Mouse (Mus musculus) right cerebral cortex, adult 18-20 months (tissue): ENCODE measurements around the gene Stap1.
A peak's percentile ranks its signal among the peaks of the same experiment; 100 is the strongest.

ENCODE experiments used
- DNase-seq: peaks from one replicate; pipeline ENCODE4 v3.0.0; 2022; ENCODE audit warnings: mixed read lengths

Stap1 gene

GRCm38 (mm10) chr5:86071538-86071937, at the start of gene Stap1:
Stap1 (plus strand) TSS chr5:86071746.
- no peak for DNase-seq

DNA sequence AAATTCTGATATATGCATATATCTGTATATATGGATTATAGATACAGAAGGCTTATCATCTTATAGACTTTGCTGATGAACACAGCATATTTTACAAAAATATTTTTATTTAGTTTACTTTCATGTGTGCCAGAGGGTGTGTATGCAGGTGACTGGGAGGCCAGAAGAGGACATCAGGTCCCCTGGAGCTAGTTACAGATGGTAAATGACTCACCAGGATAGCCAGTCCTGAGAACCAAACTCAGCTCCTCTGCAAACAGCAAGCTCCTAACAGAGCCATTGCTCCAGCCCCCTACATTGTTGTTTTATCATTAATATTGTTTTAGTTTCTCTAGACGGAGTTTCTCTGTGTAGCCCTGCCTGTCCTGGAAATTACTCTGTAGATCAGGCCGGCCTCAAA, 41.7 kb upstream of the Stap1 start:
- no peak for DNase-seq

- DNase-seq, result no peak
Observed at GRCm38 (mm10) chr5:86063501-86063900, 8.0 kb upstream of the Stap1 start.

GRCm38 (mm10) chr5:86065101-86065875, 6.3 kb upstream of the Stap1 start, which contains the start of gene Cenpc1:
Cenpc1 (minus strand) TSS chr5:86065583.
- peak; percentile 98 for DNase-seq

DNA sequence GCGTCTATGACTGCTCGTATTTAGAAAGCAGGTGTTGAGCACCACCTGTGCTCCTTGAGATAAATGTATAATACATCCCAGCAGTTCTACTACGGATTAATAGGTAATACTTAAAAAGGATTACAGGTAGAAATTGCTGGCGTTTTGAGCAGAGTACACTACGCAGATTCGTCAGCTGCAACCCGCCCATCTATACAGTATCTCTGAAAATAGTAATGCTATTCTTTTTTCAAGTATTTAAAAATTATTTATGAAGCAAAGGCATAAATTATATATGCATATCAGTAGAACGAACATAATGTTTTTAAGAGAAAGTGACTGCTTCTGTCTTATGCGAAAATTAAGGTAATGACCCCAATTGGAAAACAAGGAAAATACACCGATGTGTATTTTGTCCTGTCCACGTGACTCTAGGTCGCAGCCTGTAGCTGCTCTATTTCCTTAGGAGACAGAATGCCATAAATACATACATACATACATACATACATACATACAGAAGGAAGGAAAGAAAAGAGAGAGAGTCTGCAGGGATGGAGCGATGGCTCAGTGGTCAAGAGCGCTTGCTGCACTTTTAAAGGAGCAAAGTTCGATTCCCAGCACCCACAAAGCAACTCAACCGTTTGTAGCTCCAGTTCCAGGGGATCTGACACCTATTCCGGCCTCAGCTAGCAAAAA, 5.5 kb upstream of the Stap1 start:
- DNase-seq, result no peak

DNA sequence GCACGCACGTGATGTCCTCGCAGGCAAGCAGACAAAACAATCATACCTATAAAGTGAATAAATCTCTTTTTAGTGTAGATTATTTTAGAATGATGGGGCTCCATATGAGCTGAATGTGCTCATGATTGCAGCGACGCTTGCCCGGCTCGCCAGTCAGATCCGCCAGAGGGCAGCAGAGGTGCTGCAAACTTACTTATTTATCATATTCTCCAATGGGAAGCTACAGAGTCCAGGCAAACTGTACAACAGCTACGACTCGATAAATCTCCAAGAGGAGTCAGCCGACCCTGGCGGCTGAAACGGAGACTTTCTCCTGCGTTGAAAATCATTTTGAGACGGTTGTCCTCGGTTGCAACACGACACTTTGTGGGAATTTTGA, 5.0 kb upstream of the Stap1 start:
- peak; percentile 88 for DNase-seq

GRCm38 (mm10) chr5:86068451-86068850, 3.1 kb upstream of the Stap1 start:
- no peak for DNase-seq

- no peak for DNase-seq
Observed at GRCm38 (mm10) chr5:86069121-86069520, 2.4 kb upstream of the Stap1 start.

- no peak for DNase-seq
Observed at GRCm38 (mm10) chr5:86072756-86073386, 1.3 kb downstream of the Stap1 start.

DNA sequence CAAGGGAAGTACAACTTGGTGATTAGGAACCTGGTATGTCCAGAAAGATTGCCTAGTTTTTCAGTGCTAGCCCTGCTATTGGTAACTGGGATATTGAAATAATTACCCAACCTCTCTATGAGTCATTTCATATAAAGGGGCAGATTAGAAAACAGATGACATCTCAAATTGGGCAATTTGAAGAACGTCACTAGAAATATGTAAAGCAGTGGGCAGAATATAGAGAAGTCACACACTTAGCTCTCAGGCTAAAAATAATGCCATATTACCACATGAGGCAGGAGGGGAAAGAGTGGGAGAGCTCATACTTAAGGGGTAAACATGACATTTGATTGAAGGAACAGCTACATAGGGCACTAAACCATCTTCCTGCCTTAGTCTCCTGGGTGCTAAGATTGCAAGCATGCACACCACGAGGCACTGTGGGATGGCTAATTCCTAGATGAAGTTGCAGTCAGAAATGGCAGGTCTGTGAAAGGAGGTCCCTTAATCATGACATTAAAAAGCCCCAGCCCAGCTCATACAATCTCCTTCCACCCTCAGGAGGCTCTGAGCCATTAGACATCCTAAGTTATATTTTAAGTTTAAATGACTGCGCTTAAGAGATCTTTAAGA, 7.3 kb downstream of the Stap1 start:
- DNase-seq, result no peak

DNA sequence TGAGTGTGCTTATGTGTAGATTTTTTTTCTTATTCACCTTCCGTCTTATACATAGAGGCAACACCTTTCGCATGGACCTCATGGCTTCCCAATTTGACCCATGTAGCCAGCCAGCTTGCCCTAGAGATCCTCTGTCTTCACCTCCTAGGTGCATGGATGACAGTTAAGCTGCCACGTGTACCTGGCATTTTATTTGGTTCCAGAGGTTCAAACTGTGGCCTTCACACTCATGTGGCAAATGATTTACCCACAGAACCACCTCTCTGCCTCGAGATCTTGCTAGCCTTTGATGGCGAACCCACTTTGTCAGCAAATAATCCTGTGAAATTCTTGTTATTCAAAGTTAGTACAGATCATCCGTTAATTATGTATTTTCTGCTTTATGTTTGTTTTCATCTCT, 12.4 kb downstream of the Stap1 start:
- DNase-seq, result no peak

DNA sequence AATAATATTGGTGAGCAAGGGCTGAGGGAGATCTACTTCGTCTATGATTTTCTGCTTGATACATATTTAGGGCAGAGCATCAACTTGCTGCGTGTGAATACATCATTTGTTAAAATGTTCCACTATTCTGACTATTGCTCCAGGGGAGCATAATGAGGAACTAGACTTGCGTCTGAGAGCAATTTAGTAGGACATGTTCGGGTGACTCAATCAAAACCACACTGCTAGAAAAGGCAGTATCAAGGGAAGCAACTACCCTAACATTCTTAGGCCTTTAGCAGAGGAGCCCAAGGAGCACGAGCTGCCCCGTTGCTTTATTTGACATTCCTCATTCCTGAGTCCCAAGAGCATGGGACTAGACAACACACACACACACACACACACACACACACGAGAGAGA, 13.4 kb downstream of the Stap1 start:
- DNase-seq, result no peak

GRCm38 (mm10) chr5:86086751-86087150, 15.2 kb downstream of the Stap1 start:
- no peak for DNase-seq

DNA sequence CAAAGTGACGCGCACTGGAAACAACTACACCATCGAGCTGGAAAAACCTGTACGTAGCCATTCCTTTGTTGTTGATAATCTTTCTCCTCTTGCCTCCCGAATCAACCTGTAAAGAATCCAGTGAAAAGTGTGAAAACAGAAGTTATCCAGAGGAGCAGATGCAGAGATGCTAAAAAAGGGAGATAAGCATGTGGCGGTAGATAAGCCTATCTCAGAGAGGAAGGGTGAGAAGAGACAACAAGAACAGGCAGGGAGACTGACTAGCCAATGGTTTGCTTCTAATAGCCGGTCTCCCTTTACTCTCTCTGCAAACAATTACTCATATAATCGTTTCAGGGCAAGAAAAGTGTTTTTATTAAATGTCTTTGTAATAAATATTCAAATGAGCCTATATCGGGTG, 23.2 kb downstream of the Stap1 start:
- no peak for DNase-seq

- DNase-seq, result no peak
Observed at GRCm38 (mm10) chr5:86098988-86099387, 27.4 kb downstream of the Stap1 start.

- DNase-seq, result no peak
Observed at GRCm38 (mm10) chr5:86100621-86101020, 29.1 kb downstream of the Stap1 start.

DNA sequence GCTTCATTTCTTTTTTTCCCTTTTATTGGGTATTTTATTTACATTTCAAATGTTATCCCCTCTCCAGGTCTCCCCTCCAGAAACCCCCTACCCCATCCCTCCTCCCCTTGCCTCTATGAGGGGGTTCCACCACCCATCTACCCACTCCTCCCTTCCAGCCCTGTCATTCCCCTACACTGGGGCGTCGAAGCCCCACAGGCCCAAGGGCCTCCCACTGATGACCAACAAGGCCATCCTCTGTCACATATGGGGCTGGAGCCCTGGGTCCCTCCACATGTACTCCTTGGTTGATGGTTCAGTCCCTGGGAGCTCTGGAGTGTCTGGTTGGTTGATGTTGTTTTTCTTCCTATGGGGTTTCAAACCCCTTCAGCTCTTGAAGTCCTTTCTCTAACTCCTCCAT, 30.6 kb downstream of the Stap1 start:
- DNase-seq, result no peak

GRCm38 (mm10) chr5:86106610-86107009, 35.1 kb downstream of the Stap1 start:
- DNase-seq, result no peak

DNA sequence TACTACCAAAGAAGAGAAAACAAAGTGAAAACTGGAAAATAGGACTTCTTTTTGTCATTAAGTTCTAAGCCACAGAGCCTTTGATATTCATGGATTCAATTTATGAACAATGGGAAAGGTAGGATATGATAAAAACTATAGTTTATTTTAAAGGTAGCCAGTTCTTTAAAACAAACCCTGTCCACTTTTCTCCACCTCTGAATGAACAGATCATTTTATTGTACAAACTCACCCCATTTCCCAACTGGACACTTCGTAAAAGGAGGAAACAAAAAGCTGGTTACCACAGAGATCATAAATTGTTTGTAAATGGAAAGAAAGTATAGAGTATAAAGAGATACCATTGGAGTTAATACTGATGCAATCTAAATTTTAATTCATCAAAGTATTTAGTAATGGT, 39.5 kb downstream of the Stap1 start:
- DNase-seq, result no peak

DNA sequence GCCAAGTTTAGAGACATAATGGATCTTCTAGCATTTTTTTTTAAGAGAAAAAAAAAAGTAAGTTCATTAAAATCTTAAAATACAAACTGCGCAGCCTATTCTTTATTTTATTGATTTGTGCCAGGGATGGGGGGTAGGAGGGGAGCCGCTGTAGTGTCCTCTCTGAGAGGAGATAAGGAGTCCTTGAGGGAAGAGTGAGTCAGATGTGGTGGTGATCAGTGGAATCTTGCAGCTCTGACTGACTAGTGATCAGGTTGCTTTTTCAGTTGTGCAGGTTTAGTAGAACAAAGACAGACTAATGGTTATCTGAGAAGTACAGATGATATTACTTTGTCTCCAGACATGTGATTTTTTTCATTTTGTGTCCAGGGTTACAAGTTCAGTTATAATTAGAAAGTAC, 41.5 kb downstream of the Stap1 start:
- no peak for DNase-seq

DNA sequence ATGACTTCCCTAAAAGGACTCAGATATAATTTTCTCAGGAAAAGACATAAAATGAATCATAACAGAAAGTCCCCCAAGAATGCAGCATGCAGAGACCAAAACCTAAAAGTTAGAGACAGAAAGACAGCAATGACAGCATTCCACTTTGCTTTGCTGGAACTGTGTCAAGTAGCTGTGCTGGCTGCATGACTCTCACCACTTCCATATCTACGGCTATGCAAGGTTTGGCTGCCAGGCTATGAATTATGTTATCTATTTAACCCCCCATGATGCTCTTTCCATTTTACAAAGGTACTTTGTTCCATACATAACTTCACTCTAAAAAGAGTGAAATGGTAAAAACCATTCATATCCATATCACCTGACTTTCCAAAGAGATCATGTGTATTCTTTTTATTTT, 42.5 kb downstream of the Stap1 start:
- DNase-seq, result no peak

GRCm38 (mm10) chr5:86118457-86119094, 47.0 kb downstream of the Stap1 start:
- no peak for DNase-seq

DNA sequence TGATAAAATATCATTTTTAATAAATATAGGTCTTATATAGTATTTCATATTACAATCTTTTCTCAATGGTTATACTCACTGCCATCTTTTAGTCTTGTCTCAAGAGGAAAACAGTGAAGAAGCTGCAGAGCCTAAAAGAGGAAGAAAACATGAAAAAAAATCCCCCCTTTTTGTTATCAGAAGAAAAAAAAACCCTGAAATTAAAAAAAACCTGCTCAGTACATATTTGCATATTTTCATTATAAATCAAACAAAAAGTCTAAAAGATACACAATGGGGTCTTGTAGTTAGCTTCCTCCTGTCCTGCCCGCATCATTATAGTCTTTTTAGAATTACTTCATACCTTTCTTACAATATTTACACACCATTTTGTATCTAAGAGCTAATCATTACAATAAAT, 57.2 kb downstream of the Stap1 start:
- DNase-seq, result no peak
